ENCODE assay signal across 9 mouse cellular contexts in the genomic region with DNA sequence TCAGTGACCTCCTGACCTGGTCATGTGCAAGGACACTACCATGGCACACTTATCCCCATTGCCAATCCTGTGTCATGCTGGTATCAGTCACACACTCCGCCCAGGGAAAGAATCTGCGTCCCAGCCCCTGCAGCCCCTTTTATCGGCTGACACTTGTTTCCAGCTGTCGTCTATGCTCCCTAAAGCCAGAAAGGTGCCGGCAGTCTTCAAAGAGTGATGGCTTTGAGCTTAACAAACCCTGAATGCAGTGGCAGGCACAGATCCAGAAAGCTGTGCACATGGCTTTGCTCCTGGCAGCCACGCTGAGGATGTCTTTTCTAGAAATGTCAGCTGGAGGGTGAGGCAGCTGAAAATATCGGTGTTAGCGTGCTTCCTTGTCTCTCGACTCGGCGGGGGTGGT.
DNase-seq lines count a peak whose midpoint lies in the region; ATAC-seq lines count a peak whose summit lies in the region.
"Had no signal": no experiment of that assay in that cellular context is flagged by ENCODE, and none has a peak within 500 bp of the region (broad histone marks: within the 10 kb centered on the region; RNA-seq: fewer than 3 reads in every experiment).

No protein-coding gene starts in this region.

- no peak overlapping the region for H3K27ac ChIP-seq in forebrain, embryonic 13.5 days
- no peak overlapping the region for H3K27ac ChIP-seq in forebrain, embryonic 16.5 days (ENCODE audit: low read length)
- H3K27ac ChIP-seq in liver, embryonic 15.5 days (replicated peaks), result no peak overlapping the region

- no peak for ATAC-seq in forebrain, embryonic 13.5 days
- no peak for ATAC-seq in forebrain, embryonic 16.5 days
- peak; percentile 71 for ATAC-seq in liver, embryonic 15.5 days (ENCODE audit: insufficient read depth)
- ATAC-seq: intestine, embryonic 16.5 days had no signal

- H3K9me3 ChIP-seq in forebrain, embryonic 13.5 days (replicated peaks), result no peaks in the 10 kb centered on the region
- H3K9me3 ChIP-seq in forebrain, embryonic 16.5 days (ENCODE audit: control insufficient read depth, low read length), result no peaks in the 10 kb centered on the region
- no peaks in the 10 kb centered on the region for H3K9me3 ChIP-seq in liver, embryonic 15.5 days (replicated peaks)

- no peaks in the 10 kb centered on the region for H3K27me3 ChIP-seq in forebrain, embryonic 13.5 days
- H3K27me3 ChIP-seq in forebrain, embryonic 16.5 days (replicated peaks; ENCODE audit: control insufficient read depth, insufficient read depth, low read length), result no peaks in the 10 kb centered on the region
- no peaks in the 10 kb centered on the region for H3K27me3 ChIP-seq in liver, embryonic 15.5 days

- H3K4me2 ChIP-seq in forebrain, embryonic 13.5 days, result no peak overlapping the region
- H3K4me2 ChIP-seq in forebrain, embryonic 16.5 days (ENCODE audit: low read length), result no peak overlapping the region
- H3K4me2 ChIP-seq in liver, embryonic 15.5 days, result peak overlapping the region; percentile 42; the same call in 1 of the 2 replicates

- intact Hi-C loops in left cerebral cortex, postnatal 14 days (cut with DNase I), result no loop called here

- 31% methylated on average over 11 of the region's 11 CpGs for WGBS in forebrain, embryonic 13.5 days
- WGBS in forebrain, embryonic 16.5 days, result 12% methylated on average over 11 of the region's 11 CpGs
- WGBS in liver, embryonic 15.5 days (ENCODE audit: insufficient replicate concordance), result 31% methylated on average over 11 of the region's 11 CpGs

- no peak overlapping the region for H3K4me3 ChIP-seq in forebrain, embryonic 13.5 days
- no peak overlapping the region for H3K4me3 ChIP-seq in forebrain, embryonic 16.5 days (replicated peaks; ENCODE audit: low read length)
- no peak overlapping the region for H3K4me3 ChIP-seq in liver, embryonic 15.5 days (replicated peaks)

- peak; percentile 64 to 68 for DNase-seq in left cerebral cortex, postnatal 14 days (ENCODE audit: low spot score in 2 of 2)
- DNase-seq in left cerebral cortex, adult 11 months (ENCODE audit: low spot score), result no peak
- peak; percentile 79 for DNase-seq in brain, adult 2 months (ENCODE audit: low read depth, low spot score)
- no peak for DNase-seq in ovary, postnatal 14 days (ENCODE audit: low spot score)
- no peak for DNase-seq in retina, embryonic 14.5 days (ENCODE audit: low spot score)

- peak overlapping the region; percentile 2; the same call in 1 of the 2 replicates for H3K9ac ChIP-seq in forebrain, embryonic 13.5 days
- no peak overlapping the region for H3K9ac ChIP-seq in forebrain, embryonic 16.5 days (replicated peaks; ENCODE audit: low read depth, low read length)
- no peak overlapping the region for H3K9ac ChIP-seq in liver, embryonic 15.5 days

- no peaks in the 10 kb centered on the region for H3K36me3 ChIP-seq in forebrain, embryonic 13.5 days (ENCODE audit: poor library complexity, severe bottlenecking)
- no peaks in the 10 kb centered on the region for H3K36me3 ChIP-seq in forebrain, embryonic 16.5 days (ENCODE audit: control insufficient read depth, insufficient read depth)
- no peaks in the 10 kb centered on the region for H3K36me3 ChIP-seq in liver, embryonic 15.5 days (replicated peaks)

- peaks cover 49% of the 10 kb centered on the region for H3K4me1 ChIP-seq in forebrain, embryonic 13.5 days
- peaks cover 19% of the 10 kb centered on the region for H3K4me1 ChIP-seq in forebrain, embryonic 16.5 days (replicated peaks; ENCODE audit: control insufficient read depth, insufficient read depth, low read length)
- H3K4me1 ChIP-seq in liver, embryonic 15.5 days (replicated peaks), result peaks cover 15% of the 10 kb centered on the region

Comparison
In these comparisons a context has a peak if more than half of its experiments do, and no peak if none do; other contexts are left out.
1. DNase-seq: peak in left cerebral cortex, postnatal 14 days (2 of 2) and brain, adult 2 months (single experiment); none in left cerebral cortex, adult 11 months (single experiment), ovary, postnatal 14 days (single experiment) and retina, embryonic 14.5 days (single experiment).